Mouse (Mus musculus) cerebellum, adult 11 months (tissue): Measurements from ENCODE around the gene Zfp985.
"Not testable (repeated sequence)": the region's sequence is repeated elsewhere in the genome, so short reads cannot be mapped to it uniquely, and the experiment has no call there.

ENCODE experiments used
- DNase-seq: peaks from one replicate; pipeline ENCODE4 v3.0.0; 2022

Gene Zfp985

DNA sequence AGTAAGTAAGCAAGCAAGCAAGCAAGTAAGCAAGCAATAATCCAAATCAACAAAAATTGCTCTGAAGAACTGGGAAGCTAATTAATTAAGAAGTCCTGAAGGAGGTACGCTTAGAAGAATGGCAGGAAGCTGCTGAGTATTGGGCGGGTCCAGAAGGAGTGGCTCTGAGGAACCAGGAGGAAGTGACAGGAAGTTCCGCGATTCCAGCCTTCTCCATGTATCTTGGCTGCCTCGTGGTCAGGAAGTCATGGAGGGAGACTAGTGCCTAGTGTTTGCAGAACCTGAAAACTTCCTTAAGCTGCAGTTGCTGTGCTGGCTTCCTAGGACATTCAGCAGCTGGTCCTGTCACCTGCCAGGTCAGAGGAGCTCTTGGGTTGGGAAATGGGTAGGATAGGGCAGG lies at the start of gene Zfp985:
TSS of gene Zfp985 (plus strand) at position 207 of the 400 bp plus-strand sequence.
- not testable (repeated sequence) for DNase-seq

DNA sequence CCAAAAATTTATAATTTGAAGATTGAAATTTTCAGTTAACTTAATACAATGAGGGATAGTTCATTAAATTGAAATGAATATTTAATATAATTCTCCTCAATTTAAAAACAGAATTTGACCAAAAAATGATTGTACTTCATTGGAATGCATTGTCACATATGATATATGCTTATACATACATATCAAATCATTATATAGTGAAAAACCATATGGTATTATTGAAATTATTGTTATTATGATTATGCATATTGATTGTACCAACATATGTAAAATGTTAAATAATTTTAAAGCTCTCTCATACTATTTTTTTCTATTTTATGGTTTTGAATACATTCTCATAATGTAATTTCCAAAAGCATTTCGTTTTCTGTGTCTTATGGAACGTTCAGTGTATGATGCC lies 43.9 kb upstream of the Zfp985 start:
- DNase-seq = no peak

- DNase-seq = no peak
These were observed 34.1 kb upstream of the Zfp985 start for GRCm38 (mm10) chr4:147518981-147519380.

- DNase-seq = no peak
These were observed 33.0 kb upstream of the Zfp985 start for GRCm38 (mm10) chr4:147520100-147520499.

DNA sequence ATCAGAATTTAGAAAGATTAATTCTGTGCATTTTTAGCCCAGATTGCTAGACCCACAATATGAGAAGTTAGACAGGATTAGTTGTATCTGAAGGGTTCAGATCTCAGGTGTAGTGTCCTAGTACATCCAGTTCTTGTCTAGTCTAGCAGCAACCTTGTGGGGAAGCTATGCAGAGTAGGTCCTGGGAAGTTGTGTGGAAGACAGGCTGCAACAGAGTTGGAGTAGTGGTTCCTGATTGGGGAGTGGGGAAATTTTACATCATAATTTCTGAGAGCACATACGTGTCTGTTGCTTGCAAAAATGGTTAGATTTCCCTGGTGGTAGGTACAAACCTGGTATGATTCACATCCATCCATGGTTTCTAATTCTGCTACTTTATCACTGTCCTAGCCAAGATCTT lies 28.0 kb upstream of the Zfp985 start:
- DNase-seq = no peak

DNA sequence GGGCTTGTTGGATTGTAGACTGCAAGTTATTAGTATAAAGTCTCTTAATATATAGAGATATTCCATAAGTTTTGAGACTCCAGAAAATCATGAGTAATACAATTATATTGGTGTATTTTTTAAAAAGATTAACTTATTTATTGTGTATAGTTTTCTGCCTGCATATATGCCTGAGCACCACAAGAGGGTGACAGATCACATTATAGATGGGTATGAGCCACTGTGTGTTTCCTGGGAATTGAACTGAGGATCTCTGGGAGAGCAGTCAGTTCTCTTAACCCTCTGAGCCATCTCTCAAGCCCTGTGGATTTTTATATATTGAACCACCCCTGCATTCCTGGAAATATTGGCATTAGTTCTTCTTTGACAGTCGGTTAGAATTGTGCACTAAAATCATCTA lies 22.7 kb upstream of the Zfp985 start:
- no peak for DNase-seq

GRCm38 (mm10) chr4:147535916-147536315 lies 17.2 kb upstream of the Zfp985 start:
- not testable (repeated sequence) for DNase-seq

DNA sequence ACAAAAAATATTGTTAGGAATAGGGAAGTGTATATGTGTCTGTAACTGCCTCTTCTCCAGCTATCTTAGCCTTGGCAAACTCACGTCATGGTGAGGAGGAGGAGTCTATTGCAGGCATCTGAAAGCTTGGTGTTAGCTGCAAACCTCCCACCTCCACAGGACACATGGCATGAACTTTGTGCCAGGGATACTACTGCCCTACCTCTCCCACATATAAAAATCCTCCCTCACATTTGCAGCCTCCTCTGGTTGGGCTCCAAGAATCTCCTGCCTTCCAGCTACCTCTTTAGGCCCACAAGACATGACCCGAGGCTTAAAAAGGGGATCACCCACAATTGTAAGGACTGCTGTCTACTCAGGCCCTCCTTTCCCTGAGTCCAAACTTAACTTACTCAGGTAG lies 15.4 kb upstream of the Zfp985 start:
- no peak for DNase-seq

- not testable (repeated sequence) for DNase-seq
These were observed 13.2 kb upstream of the Zfp985 start, which contains the start of gene Gm16503 for GRCm38 (mm10) chr4:147539918-147540317. TSS of gene Gm16503 (plus strand) at chr4:147540218.

DNA sequence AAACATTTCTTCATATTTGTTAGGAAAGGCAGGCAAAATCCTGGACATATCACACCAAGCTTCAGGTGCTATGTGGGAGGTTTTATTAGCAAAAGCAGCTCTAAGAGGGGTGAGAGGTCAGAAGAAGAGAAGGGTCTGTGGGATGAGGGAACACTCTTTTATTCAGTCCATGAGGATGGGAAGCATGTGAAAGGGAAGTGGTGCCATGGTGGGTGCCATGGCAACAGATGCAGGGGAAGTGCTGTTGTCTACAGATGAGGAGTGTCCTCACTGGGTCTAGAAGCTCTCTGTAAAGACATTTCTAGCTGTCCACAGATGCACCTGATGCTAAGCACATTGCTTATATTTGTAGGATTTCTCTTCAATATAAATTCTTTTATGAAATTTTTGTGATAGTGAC lies 12.0 kb upstream of the Zfp985 start:
- DNase-seq = no peak

DNA sequence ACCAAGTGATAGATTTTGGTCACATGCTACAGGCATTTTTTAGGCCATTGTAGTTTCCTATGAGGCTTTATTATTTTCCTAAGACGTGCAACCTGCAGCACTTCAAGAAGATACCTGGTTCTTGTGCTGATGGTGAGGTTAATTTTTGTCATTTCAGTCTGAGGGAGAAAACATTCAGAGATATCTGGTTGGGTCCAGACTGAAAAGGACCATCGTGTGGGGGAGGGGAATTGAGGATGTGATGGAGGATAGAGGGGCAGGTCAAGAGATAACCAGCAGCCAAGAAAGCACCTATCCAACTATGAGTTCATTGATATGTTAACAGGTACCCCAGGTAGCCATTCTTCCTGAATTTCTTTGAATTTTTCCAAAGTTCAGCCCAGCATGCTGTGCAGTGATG lies 1.3 kb downstream of the Zfp985 start:
- not testable (repeated sequence) for DNase-seq

- not testable (repeated sequence) for DNase-seq
These were observed 3.8 kb downstream of the Zfp985 start for GRCm38 (mm10) chr4:147556921-147557320.

- DNase-seq = not testable (repeated sequence)
These were observed 4.9 kb downstream of the Zfp985 start for GRCm38 (mm10) chr4:147558011-147558410.

DNA sequence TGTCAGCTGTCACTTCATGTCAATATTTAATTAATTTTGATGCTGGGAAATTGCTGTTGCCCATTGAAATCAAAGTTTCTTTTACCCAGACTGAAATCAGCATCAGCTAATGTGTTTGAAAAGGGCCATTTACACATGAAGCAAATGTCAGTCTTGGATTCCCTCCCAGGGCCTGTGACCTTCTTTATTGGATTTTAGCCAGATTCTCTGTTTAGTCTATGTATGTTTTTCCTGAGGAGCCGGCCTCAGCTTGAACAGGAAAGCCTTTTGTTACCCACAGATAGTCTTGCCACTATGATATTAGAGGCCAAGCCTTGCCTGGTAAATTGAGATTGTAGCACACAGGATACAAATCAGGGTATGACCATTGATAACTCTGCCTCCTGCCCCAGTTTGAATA lies 6.0 kb downstream of the Zfp985 start:
- not testable (repeated sequence) for DNase-seq

DNA sequence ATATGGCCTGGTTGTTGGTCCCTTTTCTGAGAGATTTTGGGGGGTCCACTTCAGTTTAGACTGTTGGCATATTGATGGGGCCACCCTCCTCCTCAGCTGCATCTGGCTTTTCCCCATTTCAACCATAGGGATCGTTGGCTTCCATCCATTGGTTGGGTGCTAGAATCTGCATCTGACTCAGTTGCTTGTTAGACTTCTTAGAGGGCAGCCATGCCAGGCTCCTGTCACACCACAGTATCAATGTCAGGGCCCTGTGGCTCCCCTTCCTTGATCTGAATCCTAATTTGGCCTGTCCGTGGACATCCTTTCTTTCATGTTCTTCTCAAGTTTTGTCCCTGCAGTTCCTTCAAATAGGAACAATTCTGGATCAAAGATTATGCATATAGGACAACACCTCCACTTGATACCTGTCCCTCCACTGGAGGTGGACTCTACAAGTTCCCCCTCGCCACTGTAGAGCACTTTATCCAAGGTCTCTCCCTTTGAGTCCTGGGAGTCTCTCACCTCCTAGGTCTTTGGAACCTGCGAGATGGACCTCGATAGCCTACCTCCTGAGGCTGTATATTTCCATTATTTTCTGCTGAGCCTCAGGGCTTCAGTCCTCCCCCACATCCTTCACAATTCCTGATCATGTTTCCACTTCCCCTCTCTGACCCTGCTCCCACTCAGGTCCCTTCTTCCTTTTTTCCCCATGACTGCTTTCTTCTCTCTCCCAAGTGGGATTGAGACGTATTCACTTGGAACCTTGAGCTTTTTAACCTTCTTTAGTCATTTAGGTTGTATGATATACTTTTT lies 12.5 kb downstream of the Zfp985 start:
- DNase-seq = no peak

DNA sequence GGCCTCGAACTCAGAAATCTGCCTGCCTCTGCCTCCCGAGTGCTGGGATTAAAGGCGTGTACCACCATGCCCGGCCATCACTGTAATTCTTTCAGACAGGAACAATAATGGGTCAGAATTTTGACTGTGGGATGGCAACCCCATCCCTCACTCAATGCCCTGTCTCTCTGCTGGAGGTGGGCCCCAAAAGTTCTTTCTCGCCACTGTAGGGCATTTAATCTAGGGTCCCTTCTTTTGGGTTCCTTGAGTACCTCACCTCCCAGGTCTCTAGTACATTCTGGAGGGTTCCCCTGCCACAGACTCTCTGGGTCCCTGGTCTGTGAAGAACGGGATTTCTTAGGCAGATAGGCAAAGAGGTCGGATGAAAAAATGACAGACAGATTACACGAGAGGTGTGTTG lies 18.1 kb downstream of the Zfp985 start:
- DNase-seq = not testable (repeated sequence)

GRCm38 (mm10) chr4:147579371-147579770 lies 26.3 kb downstream of the Zfp985 start:
- not testable (repeated sequence) for DNase-seq

- no peak for DNase-seq
These were observed 33.7 kb downstream of the Zfp985 start for GRCm38 (mm10) chr4:147586511-147587473.

DNA sequence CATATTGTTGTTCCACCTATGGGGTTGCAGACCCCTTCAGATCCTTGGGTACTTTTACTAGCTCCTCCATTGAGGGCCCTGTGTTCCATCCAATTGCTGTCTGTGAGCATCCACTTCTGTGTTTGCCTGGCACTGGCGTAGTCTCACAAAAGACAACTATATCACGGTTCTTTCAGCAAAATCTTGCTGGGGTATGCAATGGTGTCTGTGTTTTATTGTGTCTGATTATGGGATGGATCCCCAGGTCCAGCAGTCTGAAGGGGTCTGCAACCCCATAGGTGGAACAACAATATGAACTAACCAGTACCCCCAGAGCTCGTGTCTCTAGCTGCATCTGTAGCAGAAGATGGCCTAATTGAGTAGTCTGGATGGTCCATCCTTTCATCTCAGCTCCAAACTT lies 41.6 kb downstream of the Zfp985 start:
- not testable (repeated sequence) for DNase-seq

DNA sequence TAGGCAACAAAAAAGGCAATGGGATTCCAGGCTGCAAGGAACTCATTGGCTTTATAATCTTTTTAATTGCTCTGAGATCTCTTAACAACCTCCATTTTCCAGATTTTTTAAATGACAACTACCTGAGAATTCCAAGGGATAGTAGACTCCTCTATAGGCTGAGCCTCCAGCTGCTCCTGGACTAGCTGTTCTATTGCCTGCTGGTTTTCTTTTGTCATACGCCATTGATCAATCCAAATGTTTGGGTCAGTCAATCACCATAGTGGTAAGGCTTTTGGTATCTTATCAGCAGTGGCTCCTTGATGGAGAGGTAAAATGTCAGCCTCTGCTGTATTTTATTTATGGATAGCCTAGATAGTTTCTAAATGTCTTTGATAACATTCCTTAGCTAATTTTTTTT lies 44.6 kb downstream of the Zfp985 start:
- no peak for DNase-seq

GRCm38 (mm10) chr4:147598831-147599230 lies 45.8 kb downstream of the Zfp985 start:
- no peak for DNase-seq

GRCm38 (mm10) chr4:147601881-147602280 lies 48.8 kb downstream of the Zfp985 start:
- DNase-seq = no peak

DNA sequence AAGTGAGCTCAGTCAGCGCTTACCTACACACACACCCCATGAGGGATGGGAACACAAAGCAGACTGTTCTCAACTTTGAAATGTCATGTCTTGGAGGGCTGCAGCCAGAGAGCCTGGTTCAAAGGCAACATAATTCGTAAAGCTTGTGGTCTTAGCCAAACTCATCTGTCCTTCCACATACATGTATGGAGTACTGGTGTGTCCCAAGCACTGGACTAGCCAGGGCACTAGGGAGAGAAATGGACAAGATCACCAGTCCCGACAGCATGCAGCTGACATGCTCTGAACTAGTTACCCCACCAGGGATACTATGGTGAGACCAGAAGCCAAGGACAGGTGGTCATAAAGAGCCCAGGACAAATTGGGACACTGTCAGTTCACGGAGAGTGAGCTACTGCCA lies 50.7 kb downstream of the Zfp985 start:
- DNase-seq = no peak

- no peak for DNase-seq
These were observed 52.4 kb downstream of the Zfp985 start for GRCm38 (mm10) chr4:147605521-147605920.
